Mouse (Mus musculus) thymus, adult 2 months (tissue): ENCODE data around the gene Zdhhc6.

Experiments
- CTCF ChIP-seq: fragments of 200-500 bp; IDR thresholded peaks from 2 replicates; pipeline ENCODE4 v1.5.1; 2012; ENCODE audit warnings: mild to moderate bottlenecking, control low read depth, low read length, moderate library complexity, borderline replicate concordance; ENCODE audit not compliant: control insufficient read depth, poor library complexity, insufficient read depth; ENCODE audit errors: extremely low read depth
- POLR2A ChIP-seq: fragments of 200-500 bp; IDR thresholded peaks from 2 replicates; pipeline ENCODE4 v1.6.1; 2012; ENCODE audit warnings: mild to moderate bottlenecking, low read length, control low read depth, moderate library complexity; ENCODE audit not compliant: control insufficient read depth, poor library complexity, insufficient read depth; ENCODE audit errors: extremely low read depth

GRCm38 (mm10) chr19:55319521-55319920 is 3.7 kb upstream of the Zdhhc6 start:
- no peak for TF ChIP-seq CTCF
- no peak for TF ChIP-seq POLR2A
